In the genomic region with DNA sequence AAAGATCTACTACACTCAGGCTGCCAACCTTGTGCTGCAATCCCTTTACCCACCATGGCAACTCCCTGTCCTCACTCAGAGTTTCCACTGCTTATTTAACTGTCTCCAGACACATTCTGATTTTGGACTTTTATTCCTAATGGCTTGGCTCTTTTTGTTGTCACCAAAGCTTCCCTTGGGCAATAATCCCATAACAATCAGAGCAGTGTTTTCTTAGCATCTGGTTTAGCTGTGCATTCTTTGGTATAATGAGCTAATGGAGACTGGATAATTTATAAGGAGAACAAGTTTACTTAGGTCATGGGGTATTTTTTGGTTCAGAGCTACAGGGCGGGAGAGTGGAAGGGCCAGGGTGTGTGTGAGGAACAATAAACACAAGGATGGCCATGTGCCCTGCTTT, we compare ENCODE assay signal across 11 mouse cellular contexts. TPM values are rescaled to one million over a fixed set of nuclear protein-coding genes. Genes with fewer than 3 reads are reported as not detected.
DNase-seq lines count a peak whose midpoint lies in the region.
"Had no signal": no experiment of that assay in that cellular context is flagged by ENCODE, and none has a peak within 500 bp of the region (broad histone marks: within the 10 kb centered on the region; RNA-seq: fewer than 3 reads in every experiment).

No protein-coding gene starts in this region.

- intact Hi-C loops in heart, postnatal 14 days (cut with DNase I) = no loop called here

- peak; percentile 57 for DNase-seq in heart, adult 11 months
- DNase-seq in heart, postnatal 14 days = no peak
- DNase-seq in lung, postnatal 10 days = peak; percentile 24
- DNase-seq in lung, adult 18-20 months = no peak
- DNase-seq in Muller cell, postnatal 12 days (ENCODE audit: inconsistent ontology term) = peak; percentile 92
- DNase-seq in cerebellum, postnatal 14 days = no peak
- DNase-seq: cerebellum, adult 11-12 months; cerebellum, adult 2 months; cerebellum, adult 9-10 months; cerebellum, postnatal 36 days; embryo, embryonic 11 days had no signal

RNA-seq across cellular contexts. Expression of a gene that starts 25.4 kb away (rescaled TPM):
- 10 to 100 TPM; 15.2 to 15.5 TPM for total RNA-seq in heart, postnatal 14 days (2021)

RNA-seq across cellular contexts. Expression of a gene that starts 32.4 kb away (rescaled TPM):
- total RNA-seq in heart, postnatal 14 days (2021) = 10 to 100 TPM; 12.2 to 13.3 TPM

Comparison
In these comparisons a context has a peak if more than half of its experiments do, and no peak if none do; other contexts are left out.
1. DNase-seq: peak in heart, adult 11 months (single experiment), lung, postnatal 10 days (single experiment) and Muller cell, postnatal 12 days (single experiment); none in heart, postnatal 14 days (0 of 2), lung, adult 18-20 months (0 of 2) and cerebellum, postnatal 14 days (0 of 2).